Mouse (Mus musculus): ENCODE results near the gene Mctp2.
A peak's percentile ranks its signal among the peaks of the same experiment; 100 is the strongest.
"Not testable (repeated sequence)": the region's sequence is repeated elsewhere in the genome, so short reads cannot be mapped to it uniquely, and the experiment has no call there.

Mctp2 gene

GRCm38 (mm10) chr7:72269994-72270393 lies 36.4 kb downstream of the Mctp2 start:
- DNase-seq: no peak

DNA sequence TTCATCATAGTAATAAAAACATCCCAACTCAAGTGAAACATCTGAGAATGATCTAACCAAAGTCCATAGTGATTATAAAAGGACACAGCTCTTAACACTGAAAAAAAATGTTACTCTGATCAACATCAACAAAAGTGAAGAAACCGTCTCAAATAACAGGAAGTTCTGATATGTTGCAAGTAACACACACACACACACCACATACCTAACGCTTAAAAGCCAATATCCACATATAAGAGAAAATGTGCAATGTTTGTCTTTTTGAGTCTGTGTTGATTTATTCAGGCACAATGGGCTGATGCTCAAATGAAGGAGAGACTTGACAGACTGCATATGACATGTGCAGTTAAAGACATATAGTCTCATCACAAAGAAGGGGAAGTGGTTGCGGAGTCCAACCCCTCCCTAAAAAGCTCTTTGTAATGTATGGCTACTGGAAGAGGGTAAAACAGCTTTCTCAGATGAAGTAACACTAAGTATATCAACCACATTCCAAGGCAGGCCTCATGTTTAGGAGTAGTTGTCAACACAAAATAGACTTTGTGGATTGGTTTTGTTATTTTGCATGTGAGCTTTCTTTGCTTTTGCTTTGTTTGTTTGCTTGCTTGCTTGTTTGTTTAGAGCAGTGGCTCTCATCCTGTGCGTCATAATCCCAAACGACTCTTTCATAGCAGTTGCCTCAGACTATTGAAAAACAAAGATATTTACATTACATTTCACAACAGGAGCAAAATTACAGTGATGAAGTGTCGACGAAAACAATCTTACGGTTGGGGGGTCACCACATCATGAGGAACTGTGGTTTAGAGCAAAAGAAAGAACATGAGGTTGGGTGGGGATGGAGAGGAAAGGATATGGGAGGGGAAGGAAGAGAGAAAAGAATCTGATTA lies 45.4 kb downstream of the Mctp2 start:
- no peak for DNase-seq

DNA sequence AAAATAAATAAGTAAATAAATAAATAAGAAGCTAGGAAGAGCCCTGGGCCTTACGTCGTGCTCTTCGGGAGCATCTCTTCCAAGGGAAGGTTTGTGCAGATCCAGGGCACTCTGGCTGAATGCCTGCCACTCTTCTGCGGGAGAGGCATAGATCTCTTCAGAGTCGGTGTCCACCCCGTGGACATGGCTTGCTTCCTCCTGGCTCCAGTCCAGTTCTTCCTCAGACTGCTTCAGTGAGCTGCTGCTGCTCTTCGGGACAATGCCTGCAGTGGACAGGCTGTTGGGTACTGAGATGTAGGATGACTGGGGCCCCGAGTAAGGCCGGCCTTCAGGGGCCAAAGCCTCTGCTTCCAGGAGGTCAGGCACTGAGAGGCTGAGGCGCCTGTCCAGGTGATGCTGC lies 47.4 kb downstream of the Mctp2 start:
- DNase-seq: peak; percentile 87

- not testable (repeated sequence) for DNase-seq
Observed at GRCm38 (mm10) chr7:72250326-72250725, 56.1 kb downstream of the Mctp2 start.

DNA sequence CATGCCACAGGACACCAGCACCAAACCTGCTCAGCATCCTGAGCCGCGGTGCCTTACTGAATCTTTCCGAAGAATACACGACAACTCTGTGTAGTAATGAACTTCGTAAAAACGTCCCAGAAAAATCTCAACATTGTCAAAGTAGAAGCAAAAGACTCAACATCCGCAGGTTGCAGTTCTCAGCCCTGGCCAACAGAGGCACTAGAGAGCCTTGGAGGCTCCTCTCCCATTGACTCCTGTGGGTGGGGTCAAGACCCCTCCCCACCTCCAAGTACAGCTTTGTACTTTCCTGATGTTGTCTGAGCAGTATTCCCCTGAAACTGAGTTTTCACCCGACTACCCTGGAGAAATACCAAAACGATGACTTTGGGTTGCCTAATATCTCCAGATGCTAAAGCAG lies 65.1 kb downstream of the Mctp2 start:
- DNase-seq: no peak

GRCm38 (mm10) chr7:72239782-72240493 lies 66.5 kb downstream of the Mctp2 start:
- peak; percentile 62 to 71 for DNase-seq

DNA sequence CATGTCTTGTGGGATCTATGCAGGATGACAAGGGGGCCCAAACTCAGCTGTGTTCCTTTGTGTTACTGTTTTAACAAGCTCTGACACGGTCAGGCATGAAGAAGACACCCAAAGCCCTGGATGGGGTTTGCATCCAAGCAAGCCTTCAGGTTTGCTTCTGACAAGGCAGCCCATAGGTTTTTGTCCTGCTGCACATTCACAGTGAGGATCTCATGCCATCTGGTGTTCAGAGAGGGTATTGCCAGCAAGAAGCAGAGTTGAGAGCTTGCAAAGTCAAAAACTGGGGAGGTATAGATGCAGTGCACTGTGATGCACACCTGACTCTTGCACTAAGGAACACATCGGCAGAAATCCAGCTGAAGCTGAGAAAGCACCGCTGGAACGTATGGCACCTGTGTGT lies 67.8 kb downstream of the Mctp2 start:
- DNase-seq: peak; percentile 82 to 85

- no peak for DNase-seq
Observed at GRCm38 (mm10) chr7:72234433-72234998, 71.9 kb downstream of the Mctp2 start.

DNA sequence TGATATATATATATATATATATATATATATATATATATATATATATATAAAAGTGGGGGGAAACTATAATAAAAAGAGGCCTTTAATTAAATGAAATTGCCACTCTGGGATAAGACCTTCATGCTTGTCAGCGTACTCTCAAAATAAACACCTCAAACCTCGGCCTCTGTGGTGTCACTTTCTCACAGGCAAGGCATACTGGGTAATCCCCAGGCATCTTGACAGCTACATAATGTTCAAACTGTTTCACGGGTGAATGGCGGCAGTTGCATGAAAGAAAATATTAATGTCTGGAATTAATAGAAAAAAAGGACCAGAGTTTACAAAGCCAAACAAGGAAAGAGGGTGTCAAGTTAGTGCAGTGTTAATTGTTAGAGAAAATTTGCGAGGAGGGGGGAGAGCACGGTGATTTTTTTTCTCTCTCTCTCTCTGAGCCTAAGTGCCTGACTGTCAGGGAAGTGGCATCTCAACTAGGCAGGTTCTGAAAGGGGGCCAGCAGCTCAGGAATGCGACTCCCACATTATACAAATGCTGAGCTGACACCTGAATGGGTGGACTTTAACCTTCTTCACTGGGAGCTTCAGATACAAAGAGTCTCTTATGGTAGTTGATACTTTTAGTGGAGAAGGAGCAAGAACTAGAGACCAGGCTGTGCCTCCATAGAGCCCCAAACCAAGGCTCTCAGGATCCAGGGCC lies 75.1 kb downstream of the Mctp2 start:
- DNase-seq: no peak

- DNase-seq: no peak
Observed at GRCm38 (mm10) chr7:72229925-72230324, 76.5 kb downstream of the Mctp2 start.

DNA sequence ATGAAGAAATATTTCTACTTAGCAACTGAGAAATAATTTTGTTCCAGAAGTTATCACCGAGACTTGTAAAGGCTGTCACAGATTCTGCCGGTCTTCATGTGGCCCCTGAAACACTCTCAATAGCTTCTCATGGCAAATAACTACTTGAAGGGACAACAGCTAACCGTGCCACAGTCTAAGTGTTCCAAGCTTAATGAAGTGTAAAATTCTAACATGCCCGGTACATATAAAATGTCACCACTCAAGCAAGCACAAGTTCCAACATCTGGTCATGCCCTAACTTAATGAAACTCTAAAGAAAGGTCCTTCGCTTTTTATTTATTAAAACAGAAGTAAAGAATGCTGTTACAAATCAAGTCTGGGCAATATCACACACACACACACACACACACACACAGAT lies 82.8 kb downstream of the Mctp2 start:
- DNase-seq: no peak

DNA sequence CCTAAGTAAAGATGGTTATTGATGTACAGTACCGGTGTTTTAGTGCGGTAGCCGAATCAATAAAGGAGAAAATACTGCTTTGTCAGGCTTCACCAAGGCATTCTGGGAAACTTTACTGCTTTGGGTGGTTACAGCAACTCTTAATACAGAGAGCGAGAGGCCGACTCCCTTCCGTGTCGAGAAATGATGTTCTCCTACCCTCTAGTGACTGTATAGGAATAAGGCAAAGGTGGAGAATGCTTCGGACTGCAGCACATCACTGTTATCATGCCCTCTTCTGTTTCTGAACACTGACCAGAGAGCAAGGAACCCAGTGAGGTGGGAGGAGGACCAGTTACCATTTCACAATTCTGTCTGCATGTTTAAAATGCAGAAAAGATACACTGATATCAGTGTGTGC lies 83.9 kb downstream of the Mctp2 start:
- no peak for DNase-seq

DNA sequence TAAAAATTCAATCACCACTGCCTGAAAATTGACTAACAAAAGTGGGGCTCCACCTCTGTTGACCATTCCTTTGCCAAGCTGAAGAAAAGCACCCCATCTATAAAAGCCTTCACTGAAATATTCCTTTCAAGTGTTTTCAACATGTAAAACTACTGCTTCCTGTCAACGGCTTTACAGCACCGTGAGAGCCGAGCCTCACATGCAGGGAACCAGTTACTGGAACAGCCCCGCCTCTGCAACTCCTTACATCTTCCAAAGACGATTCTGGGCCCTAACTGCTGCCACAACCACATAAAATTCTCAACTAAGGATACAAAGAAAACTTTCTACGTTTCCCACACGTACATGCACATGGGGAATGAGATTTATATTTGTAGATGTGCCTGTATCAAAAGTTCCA lies 88.4 kb downstream of the Mctp2 start:
- DNase-seq: no peak

GRCm38 (mm10) chr7:72215563-72216215 lies 90.7 kb downstream of the Mctp2 start:
- no peak for DNase-seq

DNA sequence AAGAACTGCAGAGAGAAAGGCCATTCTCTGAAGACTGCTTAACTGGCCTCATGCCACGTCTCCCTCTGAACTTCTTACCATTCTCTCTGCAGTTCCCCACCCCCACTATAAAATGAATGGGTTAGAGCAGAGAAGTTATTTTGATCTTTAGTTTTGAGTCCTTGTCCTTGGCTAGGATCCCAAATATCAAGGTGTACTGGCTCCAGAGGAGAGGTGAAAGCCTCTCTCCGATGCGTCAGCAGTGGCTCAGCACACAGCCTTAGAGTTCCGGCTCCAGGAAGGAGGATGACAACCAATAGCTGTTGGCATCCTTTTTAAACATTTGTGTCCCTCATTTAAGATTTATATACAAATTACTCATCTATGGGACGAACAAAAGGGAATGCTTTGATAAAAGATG lies 96.2 kb downstream of the Mctp2 start:
- no peak for DNase-seq

DNA sequence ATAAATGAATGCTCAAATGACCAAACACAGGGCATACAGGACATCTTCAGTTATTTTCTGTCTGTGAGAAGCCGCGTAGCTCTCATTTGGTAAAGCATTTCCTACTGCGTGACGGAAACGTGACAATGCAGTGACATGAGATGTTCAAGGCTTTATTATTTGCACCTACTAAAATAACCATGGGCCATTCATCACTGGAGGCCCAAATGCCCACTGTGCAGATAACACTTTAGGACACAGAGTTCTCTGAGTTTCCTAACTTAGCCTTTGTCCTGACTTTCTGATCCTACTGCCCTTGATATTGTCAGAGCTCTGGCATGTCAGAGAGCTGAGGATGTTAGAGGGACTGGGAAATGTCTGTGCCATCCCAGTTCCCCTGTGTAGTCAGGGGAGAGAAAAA lies 97.1 kb downstream of the Mctp2 start:
- DNase-seq: no peak

DNA sequence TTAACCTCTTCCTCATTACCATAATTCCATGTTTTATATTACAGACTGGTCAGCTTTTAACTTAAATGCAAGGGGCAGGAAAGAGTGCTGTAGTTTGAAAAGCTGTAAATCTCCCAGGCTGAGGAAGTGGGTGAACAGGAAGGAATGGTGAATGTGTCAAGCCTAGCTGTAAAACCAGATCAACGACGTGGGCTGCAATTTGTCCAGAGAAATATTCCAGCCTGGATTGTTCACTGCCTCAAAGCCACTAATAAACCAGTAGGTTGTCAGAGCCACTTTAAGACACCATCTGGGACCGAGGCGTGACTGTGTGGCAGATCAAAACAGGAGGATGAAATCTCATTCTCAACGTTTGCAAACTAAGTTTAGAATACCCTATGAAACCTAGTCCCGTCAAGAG lies 99.6 kb downstream of the Mctp2 start:
- no peak for DNase-seq

DNA sequence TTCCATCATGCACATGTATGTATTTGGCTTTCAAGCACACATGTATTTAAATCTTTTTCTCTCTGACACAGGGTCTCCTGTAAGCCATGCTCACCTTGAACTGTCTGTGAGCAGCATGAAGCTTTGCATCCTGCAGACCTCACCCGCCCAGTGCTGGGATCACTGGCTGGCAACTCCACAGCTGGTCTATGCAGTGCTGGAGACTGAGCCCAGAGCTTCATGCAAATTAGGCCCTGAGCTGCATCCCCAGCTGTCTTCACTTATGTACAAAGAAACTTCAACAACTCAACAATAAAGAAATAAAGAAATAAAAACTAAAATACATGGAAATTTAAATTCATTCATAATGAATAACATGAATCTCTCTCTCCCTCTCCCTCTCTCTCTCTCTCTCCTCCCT lies 110.7 kb downstream of the Mctp2 start:
- no peak for DNase-seq

DNA sequence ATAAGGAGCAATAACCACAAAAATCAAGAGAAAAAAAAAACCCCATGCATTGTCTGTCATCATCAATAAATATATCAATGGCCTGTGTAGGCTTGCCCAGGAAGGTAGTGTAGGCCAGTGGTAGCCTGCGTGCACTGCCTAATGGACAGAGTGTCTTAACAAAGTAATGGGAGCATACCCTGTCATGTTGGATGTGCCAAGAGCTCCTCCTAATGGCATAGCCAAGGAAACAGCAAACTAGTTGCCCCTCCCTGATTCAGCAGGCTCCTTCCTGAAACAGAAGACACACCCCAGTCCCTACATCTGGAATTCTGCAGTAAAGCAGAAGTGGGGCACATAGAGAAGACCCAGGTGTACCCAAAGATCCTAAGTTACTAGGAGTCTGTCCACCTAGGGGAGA lies 113.1 kb downstream of the Mctp2 start:
- no peak for DNase-seq

DNA sequence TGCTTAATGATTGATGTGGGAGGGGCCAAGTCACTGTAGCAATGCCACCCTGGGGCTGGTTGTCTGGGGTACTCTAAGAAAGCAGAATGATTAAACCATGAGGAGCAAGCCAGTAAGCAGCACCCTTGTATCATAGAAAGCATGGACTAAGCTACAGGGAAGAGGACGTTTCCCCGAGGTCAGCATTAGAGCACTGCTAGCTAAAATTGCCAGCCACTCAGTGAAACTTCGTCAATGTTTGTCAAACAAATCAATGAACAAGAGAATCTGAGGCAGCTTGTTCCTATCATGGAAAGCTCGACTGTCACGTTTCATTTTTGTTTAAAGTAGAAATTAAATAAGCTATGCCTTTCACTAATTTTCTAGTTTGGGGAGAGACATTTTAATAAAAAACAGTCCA lies 124.8 kb downstream of the Mctp2 start:
- no peak for DNase-seq

DNA sequence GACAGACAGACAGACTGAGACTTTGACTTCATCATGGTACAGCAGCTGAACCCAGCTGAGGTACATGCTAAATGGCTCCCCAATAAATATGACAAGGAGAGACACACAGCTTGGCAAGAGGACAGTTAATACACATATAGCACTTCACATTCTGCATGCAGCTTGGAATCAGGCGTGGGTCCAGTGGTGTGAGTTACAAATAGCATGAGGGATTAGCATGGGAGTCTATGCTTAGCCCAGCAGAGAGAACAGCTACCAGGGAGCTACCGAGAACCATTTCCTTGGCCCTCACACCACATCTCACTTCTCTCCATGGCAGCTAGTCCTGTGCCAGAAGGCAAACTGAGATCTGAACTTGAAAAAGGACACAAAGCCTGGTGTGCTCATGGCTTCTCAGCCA lies 137.1 kb downstream of the Mctp2 start:
- peak; percentile 10 to 45 for DNase-seq
